Mouse (Mus musculus) embryonic facial prominence, embryonic 14.5 days (tissue): ENCODE data around the gene Stx8. TPM values are rescaled to one million over a fixed set of nuclear protein-coding genes. Genes with fewer than 3 reads are reported as not detected.

Experiments used
- ATAC-seq: fragments of 200-750 bp; cut with Nextera tagmentation; 2 replicates; pipeline ENCODE4 v1.8.0; 2017; ENCODE audit warnings: low read depth, moderate number of reproducible peaks, moderate TSS enrichment
- DNase-seq: peaks from one replicate; pipeline ENCODE4 v3.0.0-alpha.2; 2015; ENCODE audit warnings: low spot score
- H3K27ac ChIP-seq: fragments of 300-500 bp; sonication (generic); replicated peaks from 2 replicates; pipeline ENCODE4 v1.5.1; 2014; ENCODE audit warnings: low read depth, mild to moderate bottlenecking, low read length, moderate library complexity
- H3K27me3 ChIP-seq: fragments of 300-500 bp; sonication (generic); replicated peaks from 2 replicates; pipeline ENCODE4 v1.6.1; 2014; ENCODE audit warnings: low read length; ENCODE audit not compliant: control insufficient read depth, insufficient read depth
- H3K36me3 ChIP-seq: fragments of 300-500 bp; sonication (generic); 2 replicates; pipeline ENCODE4 v1.6.1; 2014; ENCODE audit warnings: low read length, mixed read lengths; ENCODE audit not compliant: control insufficient read depth, insufficient read depth
- H3K4me1 ChIP-seq: fragments of 300-500 bp; sonication (generic); 2 replicates; pipeline ENCODE4 v1.6.1; 2014; ENCODE audit warnings: antibody characterized with exemption, low read length; ENCODE audit not compliant: control insufficient read depth, insufficient read depth
- H3K4me2 ChIP-seq: fragments of 300-500 bp; sonication (generic); 2 replicates; pipeline ENCODE4 v1.6.1; 2014; ENCODE audit warnings: low read depth, mild to moderate bottlenecking, low read length, moderate library complexity, mixed read lengths
- H3K4me3 ChIP-seq: fragments of 300-500 bp; sonication (generic); 2 replicates; pipeline ENCODE4 v1.5.1; 2014; ENCODE audit warnings: low read depth, mild to moderate bottlenecking, low read length
- H3K9ac ChIP-seq: fragments of 300-500 bp; sonication (generic); 2 replicates; pipeline ENCODE4 v1.6.1; 2014; ENCODE audit warnings: low read depth, mild to moderate bottlenecking, low read length, moderate library complexity, mixed read lengths
- H3K9me3 ChIP-seq: fragments of 300-500 bp; sonication (generic); 2 replicates; pipeline ENCODE4 v1.6.1; 2016; ENCODE audit warnings: low read length; ENCODE audit not compliant: control insufficient read depth
- WGBS: fragments of 180-500 bp; shearing (Covaris S2); extraction: QIAGEN DNeasy Blood & Tissue Kit; methylation state at CpG from one replicate; pipeline ENCODE4 v1.1.7; 2014; 5-methylcytosine and 5-hydroxymethylcytosine counted together
- polyA plus RNA-seq: library from polyadenylated mRNA; unstranded; fragments of >200 nt; fragmentation: Nextera tagmentation; extraction: Ambion mirVana; gene quantifications from 2 replicates; pipeline ENCODE4 v1.2.1, GENCODE M21; 2014

Stx8 gene
- polyA plus RNA-seq, 1 experiment from 2014 or later: 58.9 TPM

DNA sequence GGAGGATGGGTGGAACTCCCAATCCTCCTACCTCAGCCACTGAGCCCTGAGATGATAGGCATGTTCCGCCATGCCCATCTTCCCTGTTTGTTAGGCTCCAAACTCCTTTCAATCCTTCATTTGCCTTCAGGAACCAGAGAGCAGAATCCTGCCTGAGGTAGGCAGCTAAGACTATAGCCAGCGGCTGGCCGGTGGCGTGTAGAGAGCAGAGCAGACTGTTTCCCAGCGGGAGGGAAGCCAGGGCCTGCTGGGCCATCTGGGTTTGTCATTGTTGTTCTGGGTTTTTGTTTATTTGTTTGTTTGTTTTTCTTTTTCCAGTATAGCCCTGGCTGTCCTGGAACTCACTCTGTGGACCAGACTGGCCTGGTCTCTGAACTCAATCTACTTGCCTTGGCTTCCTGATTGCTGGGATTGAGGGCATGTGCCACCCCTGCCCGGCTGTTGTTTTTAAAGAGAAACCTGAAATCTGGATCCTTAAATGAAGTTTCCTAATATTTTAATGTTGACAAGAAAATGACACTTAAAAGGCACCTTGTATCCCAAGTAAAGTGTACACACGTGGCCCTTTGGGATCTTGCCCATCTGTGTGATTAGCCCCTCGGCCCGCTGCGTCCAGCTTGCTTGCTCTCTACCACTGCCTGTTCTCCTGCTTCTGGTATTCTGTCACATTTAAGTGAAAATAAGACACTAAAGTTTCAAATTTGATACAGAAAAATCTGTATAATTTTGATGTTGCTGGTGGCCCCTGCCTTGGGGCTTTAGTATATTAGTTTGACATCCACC lies 152.1 kb downstream of the Stx8 start:
- no peak for ATAC-seq

DNA sequence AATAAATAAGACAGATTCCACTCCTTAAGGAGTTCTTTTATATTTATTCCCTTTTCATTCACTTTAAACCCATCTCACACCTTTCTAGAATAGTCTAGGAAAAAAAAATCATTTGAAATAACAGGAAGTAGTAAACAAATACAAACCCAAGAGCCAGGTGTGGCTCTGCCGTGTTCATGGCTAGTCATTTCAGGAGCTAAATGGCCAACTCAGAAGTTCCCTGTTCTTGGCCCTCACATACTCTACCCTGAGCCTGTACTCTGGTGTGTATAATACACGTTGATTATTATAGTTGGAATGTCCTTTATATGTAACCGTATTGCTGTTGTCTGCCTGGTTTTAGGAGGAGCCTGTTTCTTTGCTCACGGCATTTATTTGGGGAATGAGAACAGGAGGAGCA lies 152.7 kb downstream of the Stx8 start:
- H3K27me3 ChIP-seq: no peaks in the 10 kb centered on the region
- H3K4me1 ChIP-seq: 0 out of 2 replicates have a peak, but pooled peaks cover 6% of the 10 kb centered on the region
- no peak overlapping the region for H3K4me2 ChIP-seq
- no peaks in the 10 kb centered on the region for H3K9me3 ChIP-seq
- DNase-seq (no peak), ATAC-seq (no peak)
- H3K27ac ChIP-seq: no peak overlapping the region
- no peaks in the 10 kb centered on the region for H3K36me3 ChIP-seq
- no peak overlapping the region for H3K4me3 ChIP-seq
- no peak overlapping the region for H3K9ac ChIP-seq
- WGBS: 64% methylated on average over 4 of the region's 4 CpGs

More for the DNA sequence above, 152.1 kb downstream of the Stx8 start:
- Histone ChIP-seq H3K4me2 (no peak overlapping the region), H3K27me3 (no peaks in the 10 kb centered on the region), H3K9ac (no peak overlapping the region), H3K36me3 (no peaks in the 10 kb centered on the region), H3K9me3 (no peaks in the 10 kb centered on the region), H3K27ac (no peak overlapping the region), H3K4me3 (no peak overlapping the region), H3K4me1 (0 out of 2 replicates have a peak, but pooled peaks cover 6% of the 10 kb centered on the region)
- 89% methylated on average over 10 of the region's 10 CpGs for WGBS
- no peak for DNase-seq

DNA sequence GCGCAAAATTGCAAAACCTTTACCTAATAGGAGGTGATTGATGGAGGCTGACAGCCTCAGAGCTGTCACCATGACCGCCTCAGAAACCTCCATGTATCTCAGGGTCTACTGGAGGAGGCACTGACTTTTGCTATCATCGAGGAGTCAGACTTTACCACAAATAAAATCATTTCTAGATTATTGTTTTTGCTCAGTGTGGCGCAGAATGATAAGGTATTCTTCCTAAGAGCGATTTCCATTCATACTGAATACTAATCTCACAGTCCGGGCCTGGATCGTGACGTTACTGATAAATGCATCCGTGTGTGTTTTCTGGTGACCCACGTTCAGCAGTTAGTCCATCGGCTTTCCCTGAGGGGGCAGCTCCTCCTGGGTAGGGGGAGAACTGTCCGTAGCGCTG lies 153.1 kb downstream of the Stx8 start:
- ATAC-seq (no peak), DNase-seq (no peak)
- Histone ChIP-seq H3K36me3 (no peaks in the 10 kb centered on the region), H3K9me3 (no peaks in the 10 kb centered on the region), H3K4me2 (no peak overlapping the region), H3K4me1 (0 out of 2 replicates have a peak, but pooled peaks cover 6% of the 10 kb centered on the region), H3K9ac (no peak overlapping the region), H3K4me3 (no peak overlapping the region), H3K27ac (no peak overlapping the region), H3K27me3 (no peaks in the 10 kb centered on the region)
- 86% methylated on average over 13 of the region's 13 CpGs for WGBS

DNA sequence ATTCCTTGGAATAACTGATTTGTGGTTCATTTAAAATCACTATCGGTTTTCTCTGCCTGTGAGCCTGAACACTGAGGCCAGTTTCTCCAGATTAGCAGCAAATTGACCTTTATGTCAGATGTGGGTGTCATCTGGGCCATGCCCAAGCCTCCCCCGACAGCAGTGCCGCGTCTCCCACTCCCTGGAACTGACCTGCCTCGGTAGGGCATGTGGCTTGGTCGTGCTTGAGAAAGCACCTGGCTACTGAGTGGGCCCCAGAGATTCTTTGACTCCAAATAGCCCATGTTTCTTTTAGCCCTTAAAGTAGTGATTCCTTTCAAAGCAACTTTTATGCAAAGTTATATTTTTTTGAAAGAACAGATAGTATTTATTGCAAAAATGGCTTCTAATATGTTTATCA lies 155.3 kb downstream of the Stx8 start:
- Histone ChIP-seq H3K9ac (no peak overlapping the region), H3K27me3 (no peaks in the 10 kb centered on the region), H3K4me2 (no peak overlapping the region), H3K36me3 (no peaks in the 10 kb centered on the region), H3K27ac (0 out of 2 replicates have a peak overlapping the region, but pooled peaks have one; percentile 35), H3K4me3 (no peak overlapping the region), H3K9me3 (no peaks in the 10 kb centered on the region), H3K4me1 (0 out of 2 replicates have a peak, but pooled peaks cover 6% of the 10 kb centered on the region)
- ATAC-seq: no peak
- no peak for DNase-seq
- WGBS: 14% methylated on average over 6 of the region's 6 CpGs

DNA sequence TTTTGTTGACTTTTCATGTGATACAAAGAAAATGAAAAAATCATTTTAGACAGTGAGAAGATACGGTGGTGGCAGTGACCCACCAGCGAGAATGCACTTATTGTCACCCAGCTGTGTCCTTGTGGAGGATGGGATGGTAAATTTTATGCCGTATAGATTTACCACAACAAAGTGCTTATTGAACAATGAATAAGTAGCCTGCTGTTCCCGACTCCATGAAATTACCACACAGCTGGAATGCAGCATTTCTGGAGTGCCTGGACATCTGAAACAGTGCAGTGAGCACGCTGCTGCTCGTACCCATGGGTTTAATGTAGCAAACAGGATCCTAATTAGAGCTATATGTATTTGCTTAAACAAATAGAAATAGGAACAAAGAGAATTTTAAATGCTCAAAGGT lies 155.7 kb downstream of the Stx8 start:
- no peaks in the 10 kb centered on the region for H3K27me3 ChIP-seq
- H3K27ac ChIP-seq: no peak overlapping the region
- no peak overlapping the region for H3K4me3 ChIP-seq
- DNase-seq (peak; percentile 66), ATAC-seq (no peak)
- no peak overlapping the region for H3K9ac ChIP-seq
- 0 out of 2 replicates have a peak, but pooled peaks cover 6% of the 10 kb centered on the region for H3K4me1 ChIP-seq
- 21% methylated on average over 6 of the region's 6 CpGs for WGBS
- no peaks in the 10 kb centered on the region for H3K36me3 ChIP-seq
- H3K4me2 ChIP-seq: no peak overlapping the region
- H3K9me3 ChIP-seq: no peaks in the 10 kb centered on the region

DNA sequence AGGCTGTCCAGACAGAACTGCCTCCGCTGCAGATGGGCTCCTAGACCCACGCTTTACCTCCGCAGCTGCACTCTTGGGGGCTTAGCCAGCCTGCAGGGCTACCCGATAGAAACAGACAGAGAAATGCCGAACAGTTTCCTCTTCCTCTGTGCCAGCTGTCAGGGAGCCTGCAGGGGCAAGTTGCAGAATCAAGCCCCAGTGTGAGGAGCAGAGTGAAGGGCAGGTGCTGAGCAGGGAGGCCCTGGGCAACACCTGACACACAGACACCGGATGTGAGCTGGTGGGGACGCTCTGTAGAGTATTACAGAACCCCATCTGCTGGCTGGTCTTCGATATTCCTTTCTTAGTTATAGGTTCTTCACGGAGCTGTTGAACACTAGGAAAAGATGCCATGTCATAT lies 160.1 kb downstream of the Stx8 start:
- no peak overlapping the region for H3K9ac ChIP-seq
- no peaks in the 10 kb centered on the region for H3K9me3 ChIP-seq
- DNase-seq (no peak), ATAC-seq (no peak)
- WGBS: 70% methylated on average over 9 of the region's 9 CpGs
- H3K4me1 ChIP-seq: 0 out of 2 replicates have a peak, but pooled peaks cover 6% of the 10 kb centered on the region
- H3K4me3 ChIP-seq: no peak overlapping the region
- H3K36me3 ChIP-seq: no peaks in the 10 kb centered on the region
- no peaks in the 10 kb centered on the region for H3K27me3 ChIP-seq
- no peak overlapping the region for H3K27ac ChIP-seq
- H3K4me2 ChIP-seq: no peak overlapping the region

DNA sequence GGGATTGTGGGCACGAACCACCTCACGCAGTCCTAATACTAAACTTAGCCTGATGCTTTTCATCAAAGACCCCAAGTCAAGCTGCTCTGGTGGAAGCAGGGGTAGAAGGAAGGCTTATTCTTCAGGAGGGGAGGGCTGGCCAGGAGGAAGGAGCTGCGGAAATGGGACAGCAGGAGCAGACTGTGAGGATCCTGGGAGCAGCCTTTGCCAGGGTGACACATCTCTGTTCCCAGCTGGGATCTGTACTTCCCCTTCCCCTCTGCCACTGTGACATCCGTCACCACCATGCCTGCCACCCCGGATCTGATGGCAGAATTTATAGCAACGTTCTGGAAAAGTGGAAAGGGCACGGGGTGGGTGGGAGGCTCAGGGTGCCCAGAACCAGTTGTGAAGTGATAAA lies 168.5 kb downstream of the Stx8 start:
- Histone ChIP-seq H3K4me1 (0 out of 2 replicates have a peak, but pooled peaks cover 3% of the 10 kb centered on the region), H3K27me3 (no peaks in the 10 kb centered on the region), H3K4me3 (no peak overlapping the region), H3K4me2 (no peak overlapping the region), H3K27ac (no peak overlapping the region), H3K9me3 (no peaks in the 10 kb centered on the region), H3K9ac (no peak overlapping the region), H3K36me3 (no peaks in the 10 kb centered on the region)
- 75% methylated on average over 7 of the region's 7 CpGs for WGBS
- ATAC-seq: no peak
- no peak for DNase-seq

DNA sequence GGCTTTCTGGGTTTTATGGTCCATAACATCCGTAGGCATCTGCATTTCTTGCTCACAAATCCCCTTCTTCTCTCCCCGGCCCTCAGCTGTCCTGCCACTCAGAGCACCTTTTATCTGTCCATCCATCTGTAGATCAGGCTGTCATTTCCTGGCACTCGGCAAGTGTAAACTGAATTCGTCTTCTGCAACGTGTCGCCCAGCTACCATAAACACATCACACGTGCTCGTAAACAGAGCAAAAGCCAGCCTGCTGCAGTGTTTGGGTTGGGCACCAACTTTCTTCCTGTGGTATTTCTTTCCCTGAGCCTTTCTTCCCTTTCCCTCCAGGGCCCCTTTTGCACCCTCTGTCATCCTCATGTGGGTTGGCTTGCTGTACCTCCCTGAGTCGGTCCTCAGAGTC lies 169.4 kb downstream of the Stx8 start:
- Histone ChIP-seq H3K4me2 (no peak overlapping the region), H3K9me3 (no peaks in the 10 kb centered on the region), H3K4me3 (no peak overlapping the region), H3K27ac (no peak overlapping the region), H3K9ac (no peak overlapping the region), H3K4me1 (0 out of 2 replicates have a peak, but pooled peaks cover 3% of the 10 kb centered on the region), H3K27me3 (no peaks in the 10 kb centered on the region), H3K36me3 (no peaks in the 10 kb centered on the region)
- WGBS: 53% methylated on average over 9 of the region's 9 CpGs
- ATAC-seq (no peak), DNase-seq (no peak)

DNA sequence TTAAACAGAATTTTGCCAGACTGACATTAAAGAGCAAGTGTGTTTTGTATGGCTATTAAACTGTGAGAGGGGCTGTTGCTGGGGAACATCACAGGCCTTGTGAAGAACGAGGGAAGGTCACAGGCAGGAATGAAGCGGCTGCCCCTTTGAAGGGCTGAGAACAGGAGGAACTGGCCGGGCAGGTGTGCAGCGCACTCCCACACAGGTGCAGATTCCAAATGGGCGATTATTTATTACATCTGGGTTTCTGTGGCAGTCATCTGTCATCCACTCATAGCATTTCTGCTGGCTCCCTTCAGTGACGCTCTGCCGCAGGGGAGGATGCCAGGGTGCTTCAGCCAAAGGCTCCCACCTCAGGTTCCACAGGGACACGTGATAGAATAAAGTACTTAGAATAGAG lies 170.7 kb downstream of the Stx8 start:
- no peaks in the 10 kb centered on the region for H3K9me3 ChIP-seq
- WGBS: 70% methylated on average over 8 of the region's 8 CpGs

More for the DNA sequence above, 170.7 kb downstream of the Stx8 start:
- Histone ChIP-seq H3K27ac (no peak overlapping the region), H3K27me3 (no peaks in the 10 kb centered on the region), H3K4me3 (no peak overlapping the region), H3K4me2 (no peak overlapping the region), H3K36me3 (no peaks in the 10 kb centered on the region), H3K4me1 (0 out of 2 replicates have a peak, but pooled peaks cover 3% of the 10 kb centered on the region), H3K9ac (no peak overlapping the region)
- peak; percentile 44; the same call in 1 of the 2 replicates for ATAC-seq
- DNase-seq: peak; percentile 51
